Mouse (Mus musculus) splenic B cell, adult 2 months (primary cell): Measurements from ENCODE around the gene H2afz.
"Not testable (repeated sequence)": the region's sequence is repeated elsewhere in the genome, so short reads cannot be mapped to it uniquely, and the experiment has no call there.

Experiments
- DNase-seq: peaks from one replicate; pipeline ENCODE4 v3.0.0-alpha.2; 2011; ENCODE audit warnings: low read depth, low spot score
- H3K27me3 ChIP-seq: 2 replicates; pipeline ENCODE4 v1.6.1; 2012; ENCODE audit warnings: mild to moderate bottlenecking, low read length, moderate library complexity, mixed read lengths; ENCODE audit not compliant: control insufficient read depth, poor library complexity, insufficient read depth, severe bottlenecking
- H3K36me3 ChIP-seq: 2 replicates; pipeline ENCODE4 v1.6.1; 2012; ENCODE audit warnings: mild to moderate bottlenecking, low read length, moderate library complexity, mixed read lengths; ENCODE audit not compliant: control insufficient read depth, poor library complexity, insufficient read depth, severe bottlenecking

H2afz gene

DNA sequence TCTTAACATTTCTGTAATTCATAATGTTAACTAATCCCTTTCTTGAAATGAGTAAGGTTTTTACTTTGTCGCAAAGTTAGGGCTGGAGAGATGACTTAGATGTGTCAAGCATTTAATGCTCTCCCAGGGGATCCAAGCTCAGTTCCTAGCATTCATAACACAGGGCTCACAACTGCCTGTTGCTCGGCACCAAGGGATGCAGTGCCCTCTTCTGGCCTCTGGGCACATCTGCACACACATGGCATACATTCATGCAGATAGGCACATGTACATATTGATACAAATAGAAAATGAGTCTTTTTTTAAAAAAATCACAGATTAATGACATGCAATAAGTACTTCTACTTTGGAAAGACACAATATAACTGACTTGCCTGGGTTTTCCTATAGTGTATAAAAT lies 13.1 kb upstream of the H2afz start:
- Histone ChIP-seq H3K27me3 (no peaks in the 10 kb centered on the region), H3K36me3 (no peaks in the 10 kb centered on the region)
- no peak for DNase-seq

GRCm38 (mm10) chr3:137853011-137853410 lies 11.3 kb upstream of the H2afz start:
- not testable (repeated sequence) for H3K36me3 ChIP-seq, H3K27me3 ChIP-seq
- peak; percentile 48 for DNase-seq

DNA sequence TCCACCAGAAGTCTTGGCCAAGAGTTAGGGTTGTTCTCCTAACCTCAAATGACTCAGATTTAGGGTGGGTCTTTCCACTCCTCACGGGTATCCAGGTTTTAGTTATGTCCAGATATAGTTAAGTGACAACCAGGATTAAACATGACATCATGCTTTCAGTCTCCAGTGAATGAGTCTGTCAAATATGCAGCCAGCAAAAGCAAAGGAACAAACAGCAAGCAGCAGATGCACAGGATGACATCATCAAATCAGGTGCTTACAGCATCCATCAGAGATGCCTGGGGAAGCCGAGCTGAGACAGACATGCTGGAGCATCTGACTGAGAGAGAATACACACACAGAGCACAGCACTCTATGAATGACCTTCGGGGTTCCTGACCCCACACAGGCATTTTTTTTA lies 9.0 kb upstream of the H2afz start:
- DNase-seq, result no peak
- Histone ChIP-seq H3K36me3 (no peaks in the 10 kb centered on the region), H3K27me3 (no peaks in the 10 kb centered on the region)

DNA sequence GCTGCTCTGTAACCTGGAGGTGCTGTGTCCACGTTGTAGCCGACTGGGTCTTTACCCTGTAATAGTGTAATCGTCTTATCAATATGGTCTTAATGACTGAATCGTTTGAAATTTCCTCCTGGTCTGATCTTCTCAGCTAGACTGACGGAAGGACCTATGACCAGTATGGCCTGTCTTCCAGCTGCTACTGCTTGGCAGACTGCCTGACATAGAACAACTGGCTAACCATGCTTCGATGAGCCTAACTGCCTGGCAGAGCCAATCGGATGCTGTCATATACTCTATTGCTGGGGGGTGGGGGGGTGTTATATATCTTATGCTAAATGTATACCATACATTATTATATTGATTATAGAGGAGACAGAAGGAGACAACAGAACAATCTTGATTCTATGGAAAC lies 8.2 kb upstream of the H2afz start:
- DNase-seq, result no peak
- Histone ChIP-seq H3K36me3 (no peaks in the 10 kb centered on the region), H3K27me3 (no peaks in the 10 kb centered on the region)

- Histone ChIP-seq H3K27me3 (no peaks in the 10 kb centered on the region), H3K36me3 (no peaks in the 10 kb centered on the region)
- DNase-seq, result no peak
These were observed 3.7 kb upstream of the H2afz start for GRCm38 (mm10) chr3:137860394-137861170.

GRCm38 (mm10) chr3:137861436-137861835 lies 2.9 kb upstream of the H2afz start:
- Histone ChIP-seq H3K36me3 (no peaks in the 10 kb centered on the region), H3K27me3 (no peaks in the 10 kb centered on the region)
- DNase-seq, result no peak

DNA sequence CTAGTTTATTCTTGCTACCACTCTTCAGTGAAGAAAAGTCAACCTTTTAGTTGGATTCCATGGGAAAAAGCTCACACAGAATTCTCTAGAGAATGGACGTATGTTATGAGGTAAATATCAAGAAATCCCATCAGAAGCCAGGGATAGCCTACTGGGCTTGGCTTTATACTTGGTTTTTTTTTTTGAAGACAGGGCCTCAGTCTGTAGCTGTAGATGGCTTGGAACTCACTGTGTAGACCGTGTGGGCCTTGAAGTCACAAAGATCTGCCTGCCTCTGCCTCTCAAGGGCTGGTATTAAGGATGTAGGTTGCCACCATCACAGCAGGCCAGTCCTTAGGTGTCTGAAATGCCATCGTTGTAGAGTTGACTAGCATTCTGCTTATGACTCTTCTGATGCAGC lies 1.7 kb upstream of the H2afz start:
- Histone ChIP-seq H3K27me3 (no peaks in the 10 kb centered on the region), H3K36me3 (no peaks in the 10 kb centered on the region)
- DNase-seq, result no peak

- Histone ChIP-seq H3K27me3 (no peaks in the 10 kb centered on the region), H3K36me3 (no peaks in the 10 kb centered on the region)
- DNase-seq, result no peak
These were observed 760 bp upstream of the H2afz start for GRCm38 (mm10) chr3:137863330-137864123.

GRCm38 (mm10) chr3:137864988-137865982 lies 998 bp downstream of the H2afz start:
- DNase-seq, result peak; percentile 94
- no peaks in the 10 kb centered on the region for H3K36me3 ChIP-seq
- no peaks in the 10 kb centered on the region for H3K27me3 ChIP-seq

GRCm38 (mm10) chr3:137867133-137867436 lies 2.8 kb downstream of the H2afz start:
- H3K27me3 ChIP-seq, result no peaks in the 10 kb centered on the region
- H3K36me3 ChIP-seq, result no peaks in the 10 kb centered on the region
- no peak for DNase-seq

GRCm38 (mm10) chr3:137867437-137868093 lies 3.3 kb downstream of the H2afz start, which contains the start of gene Dnajb14:
Gene Dnajb14, plus strand, starts transcription at chr3:137867675.
- H3K27me3 ChIP-seq, result no peaks in the 10 kb centered on the region
- no peaks in the 10 kb centered on the region for H3K36me3 ChIP-seq
- peak; percentile 56 for DNase-seq

DNA sequence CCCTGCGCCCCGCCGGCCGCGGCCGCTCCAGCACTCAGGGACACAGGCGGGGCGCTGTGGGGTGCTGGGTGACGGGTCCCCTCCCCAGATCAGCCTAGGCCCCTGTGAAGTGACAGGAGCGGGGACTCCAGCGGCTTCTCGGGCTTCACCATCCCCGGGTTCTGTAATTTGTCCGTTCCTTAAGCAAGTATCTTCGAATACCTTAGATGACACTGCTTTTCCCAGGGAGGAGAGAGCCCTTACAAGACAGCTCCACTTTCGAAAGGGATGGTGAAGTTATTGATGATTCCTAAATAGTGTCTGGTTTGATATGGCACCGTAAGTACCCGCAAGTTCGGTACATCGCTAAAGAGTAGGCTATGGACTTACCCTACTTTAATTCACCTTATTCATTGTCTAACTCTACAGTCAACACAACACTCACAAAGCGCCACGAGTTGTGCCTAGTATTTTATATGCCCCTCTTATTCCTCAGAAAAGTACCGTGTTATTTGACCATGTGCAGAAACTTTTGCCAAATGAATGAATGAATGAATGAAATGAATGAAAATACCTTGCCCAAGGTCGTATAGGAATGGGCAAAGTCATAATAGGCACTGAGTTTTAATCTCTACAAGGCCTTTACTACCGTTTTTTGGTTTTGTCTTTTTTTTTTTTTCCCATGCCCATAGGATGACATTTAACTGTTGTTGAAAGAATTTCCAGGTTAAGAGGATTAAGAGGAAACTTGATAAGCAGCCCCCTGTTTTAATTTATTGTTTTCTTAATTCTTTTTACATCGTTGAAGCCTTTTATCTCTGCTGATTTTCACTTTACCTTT lies 4.0 kb downstream of the H2afz start:
- Histone ChIP-seq H3K36me3 (no peaks in the 10 kb centered on the region), H3K27me3 (no peaks in the 10 kb centered on the region)
- DNase-seq, result no peak

- no peaks in the 10 kb centered on the region for H3K27me3 ChIP-seq
- H3K36me3 ChIP-seq, result no peaks in the 10 kb centered on the region
- DNase-seq, result no peak
These were observed 5.1 kb downstream of the H2afz start for GRCm38 (mm10) chr3:137869395-137869794.

DNA sequence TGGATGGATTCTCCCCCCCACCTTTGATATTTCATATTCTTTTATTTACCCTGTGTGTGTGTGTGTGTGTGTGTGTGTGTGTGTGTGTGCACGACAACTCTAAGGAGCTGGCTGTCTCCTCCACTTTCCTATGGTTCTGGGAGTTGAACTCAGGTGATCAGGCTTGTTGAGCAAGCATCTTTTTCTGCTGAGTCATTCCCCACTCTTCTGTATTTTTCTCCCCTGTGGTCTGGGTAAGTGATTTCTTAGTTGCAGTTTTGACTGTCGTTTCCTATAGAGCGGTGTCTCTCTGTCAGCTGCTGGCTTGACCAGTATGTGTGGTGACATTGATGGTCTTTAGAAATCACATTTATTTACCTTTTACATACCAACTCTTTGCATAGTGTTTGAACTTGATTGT lies 15.0 kb downstream of the H2afz start:
- no peaks in the 10 kb centered on the region for H3K27me3 ChIP-seq
- H3K36me3 ChIP-seq, result no peaks in the 10 kb centered on the region
- DNase-seq, result no peak
